Mouse (Mus musculus) hematopoietic stem cell, adult 5-6 weeks (primary cell): ENCODE results near the gene Fcf1. TPM values are rescaled to one million over a fixed set of nuclear protein-coding genes. Genes with fewer than 3 reads are reported as not detected.

Experiments
- ATAC-seq, 2 experiments: fragments of 125-278 bp in 1 of 2; replicated peaks in 1 of 2; 2 replicates each; pipeline ENCODE4 v1.8.0; 2016 to 2017; ENCODE audit warnings: inconsistent platforms in 2 of 2, mild to moderate bottlenecking in 2 of 2, moderate number of reproducible peaks in 2 of 2, low read depth in 1 of 2, moderate TSS enrichment in 1 of 2; ENCODE audit not compliant: low FRiP score in 2 of 2, poor library complexity in 2 of 2, severe bottlenecking in 2 of 2, insufficient read depth in 1 of 2, low TSS enrichment in 1 of 2
- total RNA-seq: library from RNA; stranded (forward); fragments of 172-1452, 232-1000 nt; gene quantifications from 2 replicates; pipeline ENCODE4 v1.2.3, GENCODE M21; 2017

The Fcf1 gene
- 98.3 and 119 TPM in 2 replicates for total RNA-seq

GRCm38 (mm10) chr12:84970428-84971096 is at the start of gene Fcf1, which contains the start of gene Arel1:
Gene Fcf1, plus strand, starts transcription at chr12:84970897.
Gene Arel1, minus strand, starts transcription at chr12:84970900.
- ATAC-seq: peak; percentile 90 to 94

GRCm38 (mm10) chr12:84921881-84922419 is 48.7 kb upstream of the Fcf1 start:
- ATAC-seq: no peak

- no peak for ATAC-seq
These were observed 46.4 kb upstream of the Fcf1 start for GRCm38 (mm10) chr12:84924324-84924723.

- ATAC-seq: no peak
These were observed 44.2 kb upstream of the Fcf1 start for GRCm38 (mm10) chr12:84926542-84926941.

GRCm38 (mm10) chr12:84932210-84932609 is 38.5 kb upstream of the Fcf1 start:
- no peak for ATAC-seq

- ATAC-seq: no peak
These were observed 35.4 kb upstream of the Fcf1 start for GRCm38 (mm10) chr12:84935343-84935742.

- no peak for ATAC-seq
These were observed 31.6 kb upstream of the Fcf1 start for GRCm38 (mm10) chr12:84939117-84939516.

- no peak for ATAC-seq
These were observed 30.4 kb upstream of the Fcf1 start for GRCm38 (mm10) chr12:84940343-84940742.

GRCm38 (mm10) chr12:84941717-84942116 is 29.0 kb upstream of the Fcf1 start:
- ATAC-seq: no peak

GRCm38 (mm10) chr12:84943006-84943952 is 27.4 kb upstream of the Fcf1 start:
- no peak for ATAC-seq

GRCm38 (mm10) chr12:84944150-84944812 is 26.4 kb upstream of the Fcf1 start:
- no peak for ATAC-seq

- ATAC-seq: no peak
These were observed 25.7 kb upstream of the Fcf1 start for GRCm38 (mm10) chr12:84944813-84945553.

- 0 out of 4 replicates have a peak, but pooled peaks of 1 of the 2 experiments have one; percentile 2 for ATAC-seq
These were observed 22.7 kb upstream of the Fcf1 start for GRCm38 (mm10) chr12:84947894-84948583.

GRCm38 (mm10) chr12:84948584-84949285 is 22.0 kb upstream of the Fcf1 start:
- no peak for ATAC-seq

GRCm38 (mm10) chr12:84950763-84951162 is 19.9 kb upstream of the Fcf1 start:
- ATAC-seq: no peak

- ATAC-seq: no peak
These were observed 19.2 kb upstream of the Fcf1 start for GRCm38 (mm10) chr12:84951531-84951930.
